Mouse (Mus musculus): ENCODE results near the gene Tubgcp6. TPM values are rescaled to one million over a fixed set of nuclear protein-coding genes. Genes with fewer than 3 reads are reported as not detected.

Tubgcp6 gene
- polyA plus RNA-seq, 1 experiment from 2014 or later, result 17.5 TPM

- H3K27me3 ChIP-seq, result peaks cover 39% of the 10 kb centered on the region
- H3K9ac ChIP-seq, result peak within 1 kb of the TSS; percentile 73
- peak; percentile 69 for ATAC-seq (ENCODE audit: low FRiP score, low read depth)
- under 1% methylated on average over 58 of the region's 61 CpGs for WGBS
- H3K9me3 ChIP-seq, result no peaks in the 10 kb centered on the region
- peak within 1 kb of the TSS; percentile 97 for H3K4me2 ChIP-seq (replicated peaks)
- peaks cover 34% of the 10 kb centered on the region for H3K4me1 ChIP-seq
- peaks cover 9% of the 10 kb centered on the region for H3K36me3 ChIP-seq
- peak within 1 kb of the TSS; percentile 15; the same call in 1 of the 2 replicates for H3K27ac ChIP-seq
- H3K4me3 ChIP-seq, result peak within 1 kb of the TSS; percentile 70
These were observed 26.5 kb upstream of the Tubgcp6 start, which contains the start of gene Mapk11 for GRCm38 (mm10) chr15:89149271-89150040. Gene Mapk11 (minus strand): TSS chr15:89149628.

- no peaks in the 10 kb centered on the region for H3K9me3 ChIP-seq
- peak overlapping the region; percentile 73 for H3K9ac ChIP-seq
- peaks cover 1% of the 10 kb centered on the region for H3K36me3 ChIP-seq
- H3K27ac ChIP-seq, result no peak overlapping the region
- WGBS, result 7% methylated on average over 25 of the region's 25 CpGs
- H3K4me1 ChIP-seq, result peaks cover 34% of the 10 kb centered on the region
- ATAC-seq (ENCODE audit: low FRiP score, low read depth), result no peak
- peak overlapping the region; percentile 70 for H3K4me3 ChIP-seq
- peak overlapping the region; percentile 97 for H3K4me2 ChIP-seq (replicated peaks)
- peaks cover 39% of the 10 kb centered on the region for H3K27me3 ChIP-seq
These were observed 25.8 kb upstream of the Tubgcp6 start for GRCm38 (mm10) chr15:89148496-89149270.

GRCm38 (mm10) chr15:89147895-89148294 lies 25.0 kb upstream of the Tubgcp6 start:
- no peak overlapping the region for H3K9ac ChIP-seq
- H3K9me3 ChIP-seq, result no peaks in the 10 kb centered on the region
- H3K36me3 ChIP-seq, result no peaks in the 10 kb centered on the region
- H3K27ac ChIP-seq, result no peak overlapping the region
- peaks cover 34% of the 10 kb centered on the region for H3K4me1 ChIP-seq
- peak overlapping the region; percentile 70; the same call in 1 of the 2 replicates for H3K4me3 ChIP-seq
- WGBS, result 64% methylated on average over 4 of the region's 4 CpGs
- ATAC-seq (ENCODE audit: low FRiP score, low read depth), result no peak
- H3K27me3 ChIP-seq, result peaks cover 44% of the 10 kb centered on the region
- peak overlapping the region; percentile 97 for H3K4me2 ChIP-seq (replicated peaks)

GRCm38 (mm10) chr15:89147456-89147855 lies 24.5 kb upstream of the Tubgcp6 start:
- no peak for ATAC-seq (ENCODE audit: low FRiP score, low read depth)
- peak overlapping the region; percentile 40 for H3K4me3 ChIP-seq
- no peak overlapping the region for H3K27ac ChIP-seq

GRCm38 (mm10) chr15:89147024-89147423 lies 24.1 kb upstream of the Tubgcp6 start:
- no peak for ATAC-seq (ENCODE audit: low FRiP score, low read depth)
- Histone ChIP-seq H3K4me1 (peaks cover 34% of the 10 kb centered on the region), H3K4me3 (peak overlapping the region; percentile 40), H3K9me3 (no peaks in the 10 kb centered on the region), H3K9ac (0 out of 2 replicates have a peak overlapping the region, but pooled peaks have one; percentile 50), H3K27me3 (peaks cover 51% of the 10 kb centered on the region), H3K36me3 (no peaks in the 10 kb centered on the region), H3K4me2 (replicated peaks) (peak overlapping the region; percentile 70), H3K27ac (no peak overlapping the region)
- 2% methylated on average over 16 of the region's 16 CpGs for WGBS

More at GRCm38 (mm10) chr15:89147456-89147855, 24.5 kb upstream of the Tubgcp6 start:
- 18% methylated on average over 10 of the region's 10 CpGs for WGBS
- H3K4me1 ChIP-seq, result peaks cover 34% of the 10 kb centered on the region
- H3K27me3 ChIP-seq, result peaks cover 48% of the 10 kb centered on the region
- no peaks in the 10 kb centered on the region for H3K9me3 ChIP-seq
- H3K4me2 ChIP-seq (replicated peaks), result peak overlapping the region; percentile 70
- H3K36me3 ChIP-seq, result no peaks in the 10 kb centered on the region
- H3K9ac ChIP-seq, result no peak overlapping the region

- Histone ChIP-seq H3K9ac (0 out of 2 replicates have a peak overlapping the region, but pooled peaks have one; percentile 50), H3K27me3 (peaks cover 56% of the 10 kb centered on the region)
- 1% methylated on average over 27 of the region's 27 CpGs for WGBS
These were observed 23.6 kb upstream of the Tubgcp6 start for GRCm38 (mm10) chr15:89146537-89146936.

GRCm38 (mm10) chr15:89145813-89146350 lies 23.0 kb upstream of the Tubgcp6 start:
- Histone ChIP-seq H3K36me3 (no peaks in the 10 kb centered on the region), H3K9me3 (no peaks in the 10 kb centered on the region), H3K9ac (no peak overlapping the region), H3K4me1 (peaks cover 39% of the 10 kb centered on the region), H3K4me2 (replicated peaks) (peak overlapping the region; percentile 70), H3K27me3 (peaks cover 63% of the 10 kb centered on the region), H3K4me3 (peak overlapping the region; percentile 40; the same call in 1 of the 2 replicates), H3K27ac (no peak overlapping the region)
- WGBS, result 72% methylated on average over 24 of the region's 24 CpGs
- ATAC-seq (ENCODE audit: low FRiP score, low read depth), result no peak

More at GRCm38 (mm10) chr15:89146537-89146936, 23.6 kb upstream of the Tubgcp6 start:
- Histone ChIP-seq H3K4me2 (replicated peaks) (peak overlapping the region; percentile 70), H3K4me3 (peak overlapping the region; percentile 40), H3K4me1 (peaks cover 34% of the 10 kb centered on the region), H3K36me3 (no peaks in the 10 kb centered on the region), H3K27ac (no peak overlapping the region), H3K9me3 (no peaks in the 10 kb centered on the region)
- no peak; the same call in 1 of the 2 replicates for ATAC-seq (ENCODE audit: low FRiP score, low read depth)

- ATAC-seq (ENCODE audit: low FRiP score, low read depth), result no peak
- peaks cover 44% of the 10 kb centered on the region for H3K4me1 ChIP-seq
These were observed 22.1 kb upstream of the Tubgcp6 start for GRCm38 (mm10) chr15:89144965-89145364.

GRCm38 (mm10) chr15:89143134-89143533 lies 20.2 kb upstream of the Tubgcp6 start:
- no peak overlapping the region for H3K4me2 ChIP-seq (replicated peaks)
- no peak overlapping the region for H3K4me3 ChIP-seq
- H3K9me3 ChIP-seq, result no peaks in the 10 kb centered on the region
- H3K27me3 ChIP-seq, result peaks cover 74% of the 10 kb centered on the region
- H3K9ac ChIP-seq, result no peak overlapping the region
- 75% methylated on average over 2 of the region's 2 CpGs for WGBS
- ATAC-seq (ENCODE audit: low FRiP score, low read depth), result no peak
- H3K36me3 ChIP-seq, result no peaks in the 10 kb centered on the region
- peaks cover 38% of the 10 kb centered on the region for H3K4me1 ChIP-seq
- no peak overlapping the region for H3K27ac ChIP-seq

More at GRCm38 (mm10) chr15:89144965-89145364, 22.1 kb upstream of the Tubgcp6 start:
- H3K27me3 ChIP-seq, result peaks cover 72% of the 10 kb centered on the region
- no peaks in the 10 kb centered on the region for H3K9me3 ChIP-seq
- H3K4me2 ChIP-seq (replicated peaks), result no peak overlapping the region
- H3K36me3 ChIP-seq, result no peaks in the 10 kb centered on the region
- H3K4me3 ChIP-seq, result no peak overlapping the region
- no peak overlapping the region for H3K27ac ChIP-seq
- WGBS, result 85% methylated on average over 11 of the region's 11 CpGs
- no peak overlapping the region for H3K9ac ChIP-seq

GRCm38 (mm10) chr15:89141905-89142304 lies 19.0 kb upstream of the Tubgcp6 start:
- WGBS, result 58% methylated on average over 4 of the region's 4 CpGs
- Histone ChIP-seq H3K4me1 (peaks cover 30% of the 10 kb centered on the region), H3K9me3 (no peaks in the 10 kb centered on the region), H3K36me3 (no peaks in the 10 kb centered on the region), H3K4me3 (no peak overlapping the region), H3K9ac (no peak overlapping the region), H3K4me2 (replicated peaks) (no peak overlapping the region), H3K27me3 (peaks cover 63% of the 10 kb centered on the region), H3K27ac (no peak overlapping the region)
- ATAC-seq (ENCODE audit: low FRiP score, low read depth), result no peak

GRCm38 (mm10) chr15:89141443-89141842 lies 18.5 kb upstream of the Tubgcp6 start:
- Histone ChIP-seq H3K27ac (no peak overlapping the region), H3K36me3 (no peaks in the 10 kb centered on the region), H3K27me3 (peaks cover 59% of the 10 kb centered on the region), H3K4me2 (replicated peaks) (no peak overlapping the region), H3K9me3 (no peaks in the 10 kb centered on the region), H3K4me1 (peaks cover 25% of the 10 kb centered on the region), H3K4me3 (no peak overlapping the region), H3K9ac (no peak overlapping the region)
- 14% methylated on average over 5 of the region's 5 CpGs for WGBS
- ATAC-seq (ENCODE audit: low FRiP score, low read depth), result no peak; the same call in 1 of the 2 replicates

Measured in limb, embryonic 13.5 days (tissue).